In the genomic region with DNA sequence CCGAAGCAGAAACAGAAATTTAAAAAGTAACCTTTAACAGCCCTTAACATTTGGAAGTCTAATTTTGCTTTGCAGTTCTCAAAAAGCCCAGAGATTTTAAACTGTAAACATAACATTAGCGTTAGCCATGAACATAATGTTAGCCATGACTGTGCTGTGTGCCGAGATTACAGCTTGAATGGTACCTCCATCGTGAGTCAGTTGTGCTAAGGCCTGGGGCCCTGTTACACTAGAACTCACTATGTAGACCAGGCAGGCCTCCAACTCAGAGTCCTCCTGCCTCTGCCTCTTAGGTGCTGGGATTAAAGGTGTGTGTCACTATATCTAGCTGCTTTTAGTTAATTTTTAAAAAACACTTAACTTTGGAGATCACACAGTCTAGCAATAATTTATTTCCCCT, we compare ENCODE assay signal across 20 mouse cellular contexts. TPM values are rescaled to one million over a fixed set of nuclear protein-coding genes. Genes with fewer than 3 reads are reported as not detected.
A peak's percentile ranks its signal among the peaks of the same experiment; 100 is the strongest.
DNase-seq lines count a peak whose midpoint lies in the region; ATAC-seq and TF ChIP-seq lines count a peak whose summit lies in the region.
"Had no signal": no experiment of that assay in that cellular context is flagged by ENCODE, and none has a peak within 500 bp of the region (broad histone marks: within the 10 kb centered on the region; RNA-seq: fewer than 3 reads in every experiment).

No protein-coding gene starts in this region.

- TF ChIP-seq RAD21 in MEL (IDR thresholded peaks at IDR 0.05; ENCODE audit: low read depth, low read length), result no peak

- H3K9ac ChIP-seq in heart, embryonic 11.5 days (ENCODE audit: low read depth, low read length), result no peak overlapping the region
- no peak overlapping the region for H3K9ac ChIP-seq in kidney, embryonic 16.5 days (replicated peaks; ENCODE audit: low read length)
- H3K9ac ChIP-seq in MEL (ENCODE audit: control insufficient read depth, low read depth, low read length, poor library complexity, severe bottlenecking), result no peak overlapping the region
- H3K9ac ChIP-seq in liver, embryonic 14.5 days (replicated peaks), result no peak overlapping the region
- H3K9ac ChIP-seq: lung, embryonic 14.5 days; midbrain, embryonic 12.5 days had no signal

- no peak overlapping the region for H3K4me2 ChIP-seq in heart, embryonic 11.5 days
- no peak overlapping the region for H3K4me2 ChIP-seq in kidney, embryonic 16.5 days (replicated peaks; ENCODE audit: low read depth, low read length)
- no peak overlapping the region for H3K4me2 ChIP-seq in liver, embryonic 14.5 days (ENCODE audit: low read depth)
- H3K4me2 ChIP-seq: lung, embryonic 14.5 days; midbrain, embryonic 12.5 days had no signal

- H3K27me3 ChIP-seq in heart, embryonic 11.5 days (ENCODE audit: control insufficient read depth, insufficient read depth, low read length), result no peaks in the 10 kb centered on the region
- H3K27me3 ChIP-seq in kidney, embryonic 16.5 days (ENCODE audit: insufficient read depth, low read length), result no peaks in the 10 kb centered on the region
- H3K27me3 ChIP-seq in MEL (ENCODE audit: control insufficient read depth in 1 of 2, insufficient read depth in 2 of 2, low read length in 2 of 2), result no peaks in the 10 kb centered on the region
- H3K27me3 ChIP-seq in liver, embryonic 14.5 days (ENCODE audit: control insufficient read depth, insufficient read depth, low read length), result no peaks in the 10 kb centered on the region
- H3K27me3 ChIP-seq: midbrain, embryonic 12.5 days had no signal

- H3K27ac ChIP-seq in heart, embryonic 11.5 days (ENCODE audit: low read depth, low read length), result peak overlapping the region; percentile 68
- H3K27ac ChIP-seq in kidney, embryonic 16.5 days (ENCODE audit: low read length), result no peak overlapping the region
- peak overlapping the region; percentile 69; the same call in 1 of the 2 replicates for H3K27ac ChIP-seq in MEL (ENCODE audit: control insufficient read depth, low read depth, low read length)
- H3K27ac ChIP-seq in liver, embryonic 14.5 days, result peak overlapping the region; percentile 70
- H3K27ac ChIP-seq: hindbrain, embryonic 10.5 days; macrophage; midbrain, embryonic 12.5 days had no signal

- no peak overlapping the region for H3K4me3 ChIP-seq in heart, embryonic 11.5 days (ENCODE audit: low read depth, low read length)
- no peak overlapping the region for H3K4me3 ChIP-seq in kidney, embryonic 16.5 days (ENCODE audit: low read length)
- H3K4me3 ChIP-seq in MEL (ENCODE audit: control insufficient read depth in 1 of 2, insufficient read depth in 1 of 2, low read depth in 2 of 2, low read length in 2 of 2), result no peak overlapping the region
- no peak overlapping the region for H3K4me3 ChIP-seq in liver, embryonic 14.5 days (ENCODE audit: insufficient read depth in 1 of 2, low read depth in 2 of 2, low read length in 2 of 2)
- H3K4me3 ChIP-seq: erythroblast, embryonic 14.5 days; hindbrain, embryonic 10.5 days; midbrain, embryonic 12.5 days; myocyte had no signal

- H3K9me3 ChIP-seq in heart, embryonic 11.5 days (replicated peaks; ENCODE audit: control insufficient read depth, low read length), result no peaks in the 10 kb centered on the region
- no peaks in the 10 kb centered on the region for H3K9me3 ChIP-seq in kidney, embryonic 16.5 days (ENCODE audit: low read length)
- no peaks in the 10 kb centered on the region for H3K9me3 ChIP-seq in MEL (replicated peaks; ENCODE audit: insufficient read depth, low read length)
- no peaks in the 10 kb centered on the region for H3K9me3 ChIP-seq in liver, embryonic 14.5 days (ENCODE audit: control insufficient read depth, low read length)
- H3K9me3 ChIP-seq: hindbrain, embryonic 10.5 days; midbrain, embryonic 12.5 days had no signal

- DNase-seq in heart, adult 11 months, result no peak
- DNase-seq in kidney, adult 18-20 months, result peak; percentile 60
- DNase-seq in MEL (ENCODE audit: low read depth, low spot score), result no peak
- DNase-seq in liver, embryonic 14.5 days (ENCODE audit: low read depth in 3 of 3, low spot score in 3 of 3), result no peak
- no peak for DNase-seq in lung, adult 18-20 months
- DNase-seq: B cell, adult 2 months; cerebellum, adult 9-11 months; left cerebral cortex, postnatal 4 days; spleen, adult 18-20 months; thymus, postnatal 25 days had no signal

- TF ChIP-seq EP300 in MEL (IDR thresholded peaks at IDR 0.05; ENCODE audit: low read depth in 1 of 2, low read length in 2 of 2), result no peak
- no peak for TF ChIP-seq EP300 in liver, embryonic 14.5 days (IDR thresholded peaks at IDR 0.05; ENCODE audit: low read depth)

- peaks cover 14% of the 10 kb centered on the region for H3K79me2 ChIP-seq in MEL (ENCODE audit: control insufficient read depth, insufficient read depth, low read length, poor library complexity)

- no peaks in the 10 kb centered on the region for H3K36me3 ChIP-seq in heart, embryonic 11.5 days (ENCODE audit: control insufficient read depth, insufficient read depth, low read length)
- H3K36me3 ChIP-seq in kidney, embryonic 16.5 days (ENCODE audit: insufficient read depth, low read length), result peaks cover 7% of the 10 kb centered on the region; the same call in 1 of the 2 replicates
- peaks cover 2 to 41% of the 10 kb centered on the region in 2 experiments; a peak in 2 of 4 replicates for H3K36me3 ChIP-seq in MEL (ENCODE audit: control insufficient read depth in 1 of 2, insufficient read depth in 2 of 2, low read length in 2 of 2)
- peaks cover 7% of the 10 kb centered on the region for H3K36me3 ChIP-seq in liver, embryonic 14.5 days (replicated peaks; ENCODE audit: control insufficient read depth, insufficient read depth, low read depth)

- peaks cover 17% of the 10 kb centered on the region for H3K4me1 ChIP-seq in heart, embryonic 11.5 days (ENCODE audit: control insufficient read depth, insufficient read depth, low read length)
- H3K4me1 ChIP-seq in kidney, embryonic 16.5 days (ENCODE audit: insufficient read depth, low read length), result peaks cover 22% of the 10 kb centered on the region
- H3K4me1 ChIP-seq in MEL (ENCODE audit: control insufficient read depth in 1 of 2, insufficient read depth in 2 of 2, low read length in 2 of 2), result peaks cover 27% of the 10 kb centered on the region in 2 experiments
- H3K4me1 ChIP-seq in liver, embryonic 14.5 days (replicated peaks; ENCODE audit: control insufficient read depth in 2 of 2, insufficient read depth in 2 of 2, low read length in 1 of 2), result peaks cover 43 to 49% of the 10 kb centered on the region in 2 experiments

- WGBS in heart, embryonic 11.5 days (ENCODE audit: insufficient replicate concordance), result 70% methylated on average over 4 of the region's 4 CpGs
- 84% methylated on average over 4 of the region's 4 CpGs for WGBS in kidney, embryonic 16.5 days
- WGBS in liver, embryonic 14.5 days (ENCODE audit: insufficient replicate concordance), result 69% methylated on average over 4 of the region's 4 CpGs

- no peak for ATAC-seq in heart, embryonic 11.5 days (replicated peaks; ENCODE audit: insufficient number of reproducible peaks, low FRiP score, low TSS enrichment)
- ATAC-seq in kidney, embryonic 16.5 days (ENCODE audit: low FRiP score, low TSS enrichment), result no peak
- no peak for ATAC-seq in liver, embryonic 14.5 days (ENCODE audit: insufficient read depth)
- ATAC-seq: forebrain, embryonic 16.5 days; inflammation-experienced regulatory T-cells, adult 6 months had no signal

- no peak for TF ChIP-seq CTCF in MEL (IDR thresholded peaks at IDR 0.05 in 2 of 3, conservative IDR thresholded peaks at IDR 0.05 in 1 of 3; ENCODE audit: control insufficient read depth in 1 of 3, insufficient read depth in 1 of 3, low read depth in 2 of 3, low read length in 3 of 3, poor library complexity in 1 of 3, severe bottlenecking in 1 of 3)
- no peak for TF ChIP-seq CTCF in liver, embryonic 14.5 days (IDR thresholded peaks at IDR 0.05; ENCODE audit: low read depth)

- no peak for TF ChIP-seq POLR2A in MEL (IDR thresholded peaks at IDR 0.05; ENCODE audit: control insufficient read depth in 1 of 2, insufficient read depth in 1 of 2, low read depth in 1 of 2, low read length in 2 of 2, poor library complexity in 1 of 2)

RNA-seq across cellular contexts. Expression of gene Cybc1, which starts 2.1 kb away (rescaled TPM):
- 20.5 and 21.7 TPM in 2 replicates for polyA plus RNA-seq in heart, embryonic 11.5 days (2014; fragmentation: Nextera tagmentation; extraction: Ambion mirVana)
- 40.4 and 41.0 TPM in 2 replicates for polyA plus RNA-seq in kidney, embryonic 16.5 days (2015; fragmentation: Nextera tagmentation; extraction: Ambion mirVana)
- total RNA-seq in MEL (2012; rRNA removed), result 42.5 and 46.1 TPM in 2 replicates
- polyA plus RNA-seq in MEL (2012; ENCODE audit: insufficient read depth in 1 of 2, insufficient read length in 2 of 2, low read depth in 1 of 2, low replicate concordance in 2 of 2, missing spikeins in 1 of 2), result 10 to 100 TPM in 1 of 2 experiments, not detected in 1; 43.6 TPM
- polyA plus RNA-seq in liver, embryonic 14.5 days (2012; rRNA removed), result 14.8 and 16.1 TPM in 2 replicates
- polyA plus RNA-seq in liver, embryonic 14.5 days (2014; fragmentation: Nextera tagmentation; extraction: Ambion mirVana), result 19.7 and 20.3 TPM in 2 replicates

RNA-seq across cellular contexts. Expression of gene Narf, which starts 5.9 kb away (rescaled TPM):
- polyA plus RNA-seq in heart, embryonic 11.5 days (2014; fragmentation: Nextera tagmentation; extraction: Ambion mirVana), result 51.3 and 61.0 TPM in 2 replicates
- polyA plus RNA-seq in kidney, embryonic 16.5 days (2015; fragmentation: Nextera tagmentation; extraction: Ambion mirVana), result 70.9 and 76.0 TPM in 2 replicates
- total RNA-seq in MEL (2012; rRNA removed), result 31.9 and 45.3 TPM in 2 replicates
- polyA plus RNA-seq in MEL (2012; ENCODE audit: insufficient read depth in 1 of 2, insufficient read length in 2 of 2, low read depth in 1 of 2, low replicate concordance in 2 of 2, missing spikeins in 1 of 2), result 10 to 100 TPM in 1 of 2 experiments, not detected in 1; 44.9 TPM
- polyA plus RNA-seq in liver, embryonic 14.5 days (2012; rRNA removed), result 27.9 and 46.6 TPM in 2 replicates
- 108 and 110 TPM in 2 replicates for polyA plus RNA-seq in liver, embryonic 14.5 days (2014; fragmentation: Nextera tagmentation; extraction: Ambion mirVana)

RNA-seq across cellular contexts. Expression of gene Ogfod3, which starts 26.7 kb away (rescaled TPM):
- polyA plus RNA-seq in heart, embryonic 11.5 days (2014; fragmentation: Nextera tagmentation; extraction: Ambion mirVana), result 25.3 and 29.9 TPM in 2 replicates
- polyA plus RNA-seq in kidney, embryonic 16.5 days (2015; fragmentation: Nextera tagmentation; extraction: Ambion mirVana), result 30.8 and 39.7 TPM in 2 replicates
- 10.1 and 12.7 TPM in 2 replicates for total RNA-seq in MEL (2012; rRNA removed)
- polyA plus RNA-seq in MEL (2012; ENCODE audit: insufficient read depth in 1 of 2, insufficient read length in 2 of 2, low read depth in 1 of 2, low replicate concordance in 2 of 2, missing spikeins in 1 of 2), result 10 to 100 TPM in 1 of 2 experiments, not detected in 1; 12.3 TPM
- polyA plus RNA-seq in liver, embryonic 14.5 days (2012; rRNA removed), result 4.0 and 5.6 TPM in 2 replicates
- 13.3 and 15.3 TPM in 2 replicates for polyA plus RNA-seq in liver, embryonic 14.5 days (2014; fragmentation: Nextera tagmentation; extraction: Ambion mirVana)

RNA-seq across cellular contexts. Expression of gene Hexdc, which starts 27.0 kb away (rescaled TPM):
- polyA plus RNA-seq in heart, embryonic 11.5 days (2014; fragmentation: Nextera tagmentation; extraction: Ambion mirVana), result 6.2 and 7.9 TPM in 2 replicates
- 11.3 and 11.8 TPM in 2 replicates for polyA plus RNA-seq in kidney, embryonic 16.5 days (2015; fragmentation: Nextera tagmentation; extraction: Ambion mirVana)
- total RNA-seq in MEL (2012; rRNA removed), result 6.4 and 7.1 TPM in 2 replicates
- polyA plus RNA-seq in MEL (2012; ENCODE audit: insufficient read depth in 1 of 2, insufficient read length in 2 of 2, low read depth in 1 of 2, low replicate concordance in 2 of 2, missing spikeins in 1 of 2), result 1 to 10 TPM in 1 of 2 experiments, not detected in 1; 9.0 TPM
- 7.4 and 8.1 TPM in 2 replicates for polyA plus RNA-seq in liver, embryonic 14.5 days (2012; rRNA removed)
- polyA plus RNA-seq in liver, embryonic 14.5 days (2014; fragmentation: Nextera tagmentation; extraction: Ambion mirVana), result 2.3 and 2.7 TPM in 2 replicates

RNA-seq across cellular contexts. Expression of gene Foxk2, which starts 28.6 kb away (rescaled TPM):
- polyA plus RNA-seq in heart, embryonic 11.5 days (2014; fragmentation: Nextera tagmentation; extraction: Ambion mirVana), result 8.4 and 8.6 TPM in 2 replicates
- 7.1 and 8.8 TPM in 2 replicates for polyA plus RNA-seq in kidney, embryonic 16.5 days (2015; fragmentation: Nextera tagmentation; extraction: Ambion mirVana)
- total RNA-seq in MEL (2012; rRNA removed), result 59.6 and 64.5 TPM in 2 replicates
- 100 to 1,000 TPM in 1 of 2 experiments, 10 to 100 TPM in 1; 68.0 to 317 TPM for polyA plus RNA-seq in MEL (2012; ENCODE audit: insufficient read depth in 1 of 2, insufficient read length in 2 of 2, low read depth in 1 of 2, low replicate concordance in 2 of 2, missing spikeins in 1 of 2)
- 9.9 and 10.0 TPM in 2 replicates for polyA plus RNA-seq in liver, embryonic 14.5 days (2012; rRNA removed)
- 3.1 and 4.2 TPM in 2 replicates for polyA plus RNA-seq in liver, embryonic 14.5 days (2014; fragmentation: Nextera tagmentation; extraction: Ambion mirVana)
